Mouse (Mus musculus) frontal cortex, adult (tissue): ENCODE measurements at regions not wholly inside any gene's neighbourhood (a gene's known extent, or its start where the extent isn't known, plus 50 kb on each side); places are given as distances from the start of the nearest gene placed in this dataset.

Experiments
- ATAC-seq: cut with Nextera tagmentation; 2 replicates; pipeline ENCODE4 v1.9.2; 2017; ENCODE audit warnings: mild to moderate bottlenecking, moderate library complexity, mixed read lengths; ENCODE audit not compliant: low TSS enrichment

- ATAC-seq, result no peak
These were observed 53.4 kb downstream of the Prr30 start for GRCm38 (mm10) chr14:101146746-101147145.

GRCm38 (mm10) chr14:101137426-101137825 lies 62.7 kb downstream of the Prr30 start:
- peak; percentile 31; the same call in 1 of the 2 replicates for ATAC-seq
